Mouse (Mus musculus): ENCODE data around the gene Zfp292.
"Not testable (repeated sequence)": the region's sequence is repeated elsewhere in the genome, so short reads cannot be mapped to it uniquely, and the experiment has no call there.

Zfp292 gene

DNA sequence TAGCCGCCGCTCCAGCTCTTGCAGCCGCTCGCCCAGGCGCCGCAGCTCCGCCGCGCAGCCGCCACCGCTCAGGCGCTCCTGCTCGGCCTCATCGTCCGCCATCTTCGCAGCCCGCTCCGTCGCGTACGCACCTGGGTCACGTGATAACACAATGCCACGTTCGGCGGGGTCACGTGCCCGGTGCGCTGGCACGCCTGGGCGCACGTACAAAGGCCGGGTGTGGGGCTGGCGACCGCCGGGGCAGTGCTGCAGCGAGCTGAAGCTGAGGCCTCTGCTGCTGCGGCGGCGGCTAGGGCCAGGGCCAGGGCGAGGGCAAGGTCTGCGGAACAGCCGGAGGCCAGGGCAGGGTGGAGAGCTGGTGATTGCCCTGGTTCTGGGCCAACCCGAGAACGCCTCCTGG, at the start of gene Zfp292:
TSS of gene Zfp292 (minus strand) at position 143 of the 400 bp plus-strand sequence.
- in situ Hi-C loops (cut with MboI, MseI), result no loop called here

- in situ Hi-C loops (cut with MboI, MseI), result not testable (repeated sequence)
These were observed 45.6 kb upstream of the Zfp292 start for GRCm38 (mm10) chr4:34928386-34928785.

GRCm38 (mm10) chr4:34922177-34922870, 39.6 kb upstream of the Zfp292 start:
- in situ Hi-C loops (cut with MboI, MseI), result no loop called here

GRCm38 (mm10) chr4:34917400-34917799, 34.6 kb upstream of the Zfp292 start:
- in situ Hi-C loops (cut with MboI, MseI), result no loop called here

GRCm38 (mm10) chr4:34912171-34912570, 29.4 kb upstream of the Zfp292 start:
- in situ Hi-C loops (cut with MboI, MseI), result no loop called here

GRCm38 (mm10) chr4:34911401-34911800, 28.6 kb upstream of the Zfp292 start:
- in situ Hi-C loops (cut with MboI, MseI), result no loop called here

- in situ Hi-C loops (cut with MboI, MseI), result no loop called here
These were observed 25.4 kb upstream of the Zfp292 start for GRCm38 (mm10) chr4:34908127-34908526.

GRCm38 (mm10) chr4:34907026-34907425, 24.3 kb upstream of the Zfp292 start:
- in situ Hi-C loops (cut with MboI, MseI), result no loop called here

GRCm38 (mm10) chr4:34906151-34906550, 23.4 kb upstream of the Zfp292 start:
- in situ Hi-C loops (cut with MboI, MseI), result no loop called here

DNA sequence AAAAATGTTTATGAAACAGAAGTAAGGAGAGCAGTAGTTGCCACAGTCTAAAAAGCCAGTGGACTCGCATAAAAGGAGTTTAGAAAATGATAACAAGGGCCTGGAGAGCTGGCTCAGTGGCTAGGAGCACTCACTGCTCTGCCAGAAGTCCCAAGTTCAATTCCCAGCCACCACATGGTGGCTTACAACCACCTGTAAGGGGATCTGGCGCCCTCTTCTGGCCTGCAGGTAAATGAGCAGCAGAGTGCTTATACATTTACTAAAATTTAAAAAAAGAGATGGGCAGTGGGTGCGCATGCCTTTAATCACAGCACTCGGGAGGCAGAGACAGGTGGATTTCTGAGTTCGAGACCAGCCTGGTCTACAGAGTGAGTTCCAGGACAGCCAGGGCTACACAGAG, 22.6 kb upstream of the Zfp292 start:
- in situ Hi-C loops (cut with MboI, MseI), result no loop called here

- in situ Hi-C loops (cut with MboI, MseI), result not testable (repeated sequence)
These were observed 18.8 kb upstream of the Zfp292 start for GRCm38 (mm10) chr4:34901582-34901981.

- in situ Hi-C loops (cut with MboI, MseI), result no loop called here
These were observed 18.4 kb upstream of the Zfp292 start for GRCm38 (mm10) chr4:34901166-34901565.

- in situ Hi-C loops (cut with MboI, MseI), result no loop called here
These were observed 17.4 kb upstream of the Zfp292 start for GRCm38 (mm10) chr4:34900155-34900554.

DNA sequence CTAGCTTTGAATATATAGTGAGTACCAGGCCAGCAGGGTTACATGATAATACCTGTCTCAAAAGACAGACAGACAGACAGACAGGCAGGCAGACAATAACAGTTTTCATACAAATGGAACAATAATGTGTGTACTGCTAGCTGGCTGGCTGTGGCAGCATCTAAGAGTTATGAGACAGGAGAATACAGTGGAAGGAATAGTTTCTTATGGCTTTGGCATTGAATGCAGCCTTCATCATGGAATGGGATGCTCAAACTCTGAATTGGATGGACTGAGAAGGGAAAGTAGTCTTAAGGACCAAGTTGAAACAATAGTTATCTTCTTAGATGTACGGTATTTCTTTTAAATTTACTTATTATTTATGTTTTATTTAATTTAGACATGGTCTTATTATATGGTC, 16.6 kb upstream of the Zfp292 start:
- in situ Hi-C loops (cut with MboI, MseI), result no loop called here

- in situ Hi-C loops (cut with MboI, MseI), result no loop called here
These were observed 15.7 kb upstream of the Zfp292 start for GRCm38 (mm10) chr4:34898497-34898896.

- in situ Hi-C loops (cut with MboI, MseI), result no loop called here
These were observed 10.7 kb upstream of the Zfp292 start, which contains the start of gene Cga for GRCm38 (mm10) chr4:34893479-34893878. TSS of gene Cga (plus strand) at chr4:34893779.

DNA sequence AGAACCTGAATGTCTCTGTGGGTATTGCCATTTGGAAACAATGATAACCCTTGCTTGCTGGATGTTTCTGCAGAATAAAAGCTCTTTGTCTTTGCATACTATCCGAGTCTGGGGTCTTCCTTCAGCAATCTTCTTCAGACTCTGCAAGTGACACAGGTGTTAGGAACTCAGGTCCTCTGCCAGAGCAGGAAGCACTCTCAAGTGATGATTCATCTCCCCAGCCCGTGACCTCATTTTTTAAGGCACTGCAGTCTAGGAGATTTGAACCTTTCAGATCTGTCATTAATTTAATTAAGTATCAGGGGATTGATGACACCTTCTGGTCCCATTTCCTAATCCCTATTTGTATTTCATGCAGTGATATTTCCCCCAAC, 7.0 kb upstream of the Zfp292 start:
- in situ Hi-C loops (cut with MboI, MseI), result no loop called here

- in situ Hi-C loops (cut with MboI, MseI), result no loop called here
These were observed 6.5 kb upstream of the Zfp292 start for GRCm38 (mm10) chr4:34889101-34889811.

GRCm38 (mm10) chr4:34887295-34887694, 4.5 kb upstream of the Zfp292 start:
- in situ Hi-C loops (cut with MboI, MseI), result no loop called here

- in situ Hi-C loops (cut with MboI, MseI), result no loop called here
These were observed 3.8 kb upstream of the Zfp292 start for GRCm38 (mm10) chr4:34886490-34887111.

DNA sequence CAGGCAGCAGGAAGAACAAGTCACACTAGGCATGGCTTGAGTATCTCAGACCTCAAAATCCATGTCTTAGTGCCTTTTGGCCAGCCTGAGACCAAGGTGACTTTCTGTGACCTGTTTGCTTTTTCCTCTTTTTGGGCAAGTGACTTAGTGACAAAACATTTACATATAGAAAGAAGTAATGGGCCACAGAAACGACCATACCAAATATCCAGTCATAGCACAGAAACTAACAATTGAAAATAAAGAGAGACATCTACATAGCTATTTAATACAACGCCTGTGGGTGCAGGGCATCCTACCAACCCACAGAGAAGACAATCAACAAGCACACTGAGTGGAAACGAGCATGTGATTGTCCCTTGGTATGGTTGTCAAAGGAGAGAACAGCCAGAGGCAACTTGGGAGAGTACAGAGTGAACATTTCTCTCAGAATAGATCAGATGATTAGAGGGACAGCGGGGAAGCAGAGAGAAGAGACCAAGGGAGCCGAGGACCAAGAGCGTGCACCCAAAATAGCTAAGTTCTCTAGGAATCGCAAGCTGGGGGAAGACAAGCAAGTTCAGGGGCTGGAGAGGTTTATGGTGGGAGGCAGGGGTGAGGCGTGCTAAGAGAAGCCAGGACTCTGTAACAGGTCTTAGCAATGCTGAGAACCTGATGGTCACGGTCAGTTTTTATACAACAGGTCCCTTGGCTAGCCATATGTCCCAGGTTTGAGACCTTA, 3.0 kb upstream of the Zfp292 start:
- in situ Hi-C loops (cut with MboI, MseI), result no loop called here

- in situ Hi-C loops (cut with MboI, MseI), result no loop called here
These were observed 738 bp upstream of the Zfp292 start for GRCm38 (mm10) chr4:34883366-34884029.

Data from T-helper 1 cell (primary cell).